Mouse (Mus musculus): Measurements from ENCODE around the gene Mtch2.

Mtch2 gene

DNA sequence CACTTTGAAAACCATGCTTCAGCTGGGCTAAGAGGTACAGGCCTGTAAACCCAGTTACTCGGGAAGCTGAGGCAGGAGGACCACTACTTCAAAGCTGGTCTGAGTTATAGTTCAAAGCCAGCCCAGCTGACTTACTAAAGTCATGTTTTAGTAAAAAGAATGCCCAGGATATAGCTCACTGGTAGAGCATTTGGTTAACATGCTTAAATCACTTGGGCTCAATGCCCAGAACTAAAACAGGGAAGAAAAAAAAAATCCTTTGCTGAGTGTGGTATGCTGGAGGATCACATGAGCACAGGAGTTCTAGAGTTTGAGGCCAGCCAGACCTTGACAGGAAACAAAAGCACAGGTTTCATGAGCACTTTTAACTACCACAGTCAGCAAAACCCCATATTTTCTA is 64.7 kb downstream of the Mtch2 start:
- DNase-seq = no peak

DNA sequence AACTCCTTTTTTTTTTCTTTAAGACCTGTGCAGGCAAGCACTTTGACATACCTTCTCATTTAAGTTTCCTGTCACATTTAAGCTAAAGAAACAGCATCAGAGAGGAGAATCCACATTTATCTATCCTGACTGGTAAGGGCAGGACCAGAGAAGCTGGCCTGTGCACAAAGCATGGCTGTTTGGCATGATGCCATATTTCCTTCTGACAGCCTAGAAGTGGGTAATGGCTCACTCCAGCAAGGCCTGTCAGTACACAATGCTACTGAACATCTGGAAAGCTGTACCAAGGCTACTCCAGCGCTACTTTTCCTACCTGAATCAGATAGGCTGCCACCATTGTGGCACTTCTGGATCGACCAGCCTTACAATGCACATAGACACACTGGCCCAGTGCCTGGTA is 66.7 kb downstream of the Mtch2 start:
- DNase-seq = peak in 1 of 2 experiments; percentile 30

DNA sequence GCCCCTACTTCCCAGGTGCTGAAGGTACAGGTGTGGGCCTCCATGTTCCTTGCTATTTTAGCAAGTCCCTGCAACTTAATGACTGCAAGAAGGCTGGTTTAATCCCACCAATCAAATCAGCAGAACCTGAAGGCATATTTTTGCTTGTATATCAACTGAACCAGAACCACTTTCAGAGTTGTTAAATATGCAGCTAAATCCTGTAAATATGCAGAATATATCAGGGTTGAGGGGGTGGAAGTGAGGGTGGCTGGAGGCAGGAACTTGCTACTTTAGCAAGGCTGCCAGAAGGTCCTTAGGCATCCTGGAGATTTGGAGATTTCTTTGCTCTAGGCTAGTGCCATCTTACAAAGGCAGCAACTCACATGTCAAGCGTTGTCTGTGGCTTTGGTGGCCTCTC is 68.6 kb downstream of the Mtch2 start:
- no peak for DNase-seq
